Mouse (Mus musculus): ENCODE data around the gene Slc25a14.

- TF ChIP-seq CTCF (IDR thresholded peaks at IDR 0.05; ENCODE audit: low read depth) (no peak), EP300 (IDR thresholded peaks at IDR 0.05; ENCODE audit: low read depth) (no peak)
Measured at GRCm38 (mm10) chrX:48593721-48594098, 29.5 kb upstream of the Slc25a14 start.
